Mouse (Mus musculus): ENCODE results near the gene Wnt3a. TPM values are rescaled to one million over a fixed set of nuclear protein-coding genes. Genes with fewer than 3 reads are reported as not detected.
A peak's percentile ranks its signal among the peaks of the same experiment; 100 is the strongest.

Gene Wnt3a
- polyA plus RNA-seq, 1 experiment from 2014 or later = not detected

DNA sequence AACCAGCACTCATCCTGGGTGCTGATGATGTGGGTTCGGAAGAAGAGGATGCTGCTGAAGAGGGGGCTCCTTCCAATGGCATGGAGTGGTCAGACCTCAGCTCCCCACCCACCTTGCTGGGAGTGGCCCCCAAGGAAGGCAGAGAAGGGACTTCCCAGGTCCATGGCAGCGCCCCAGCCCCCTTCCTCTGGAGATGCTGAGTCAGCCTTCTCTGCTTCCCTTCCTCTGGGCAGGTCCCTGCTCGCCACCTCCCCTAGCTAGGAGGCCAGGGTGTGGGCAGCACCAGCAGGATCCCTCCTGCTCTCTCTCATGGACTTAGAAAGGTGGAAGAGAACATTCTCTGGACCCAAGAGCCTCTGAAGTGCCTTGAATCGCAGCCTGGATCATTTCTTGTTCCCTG, 12.5 kb downstream of the Wnt3a start:
- ATAC-seq = no peak
- no peak overlapping the region for H3K4me3 ChIP-seq (ENCODE audit: low read depth, low read length)

DNA sequence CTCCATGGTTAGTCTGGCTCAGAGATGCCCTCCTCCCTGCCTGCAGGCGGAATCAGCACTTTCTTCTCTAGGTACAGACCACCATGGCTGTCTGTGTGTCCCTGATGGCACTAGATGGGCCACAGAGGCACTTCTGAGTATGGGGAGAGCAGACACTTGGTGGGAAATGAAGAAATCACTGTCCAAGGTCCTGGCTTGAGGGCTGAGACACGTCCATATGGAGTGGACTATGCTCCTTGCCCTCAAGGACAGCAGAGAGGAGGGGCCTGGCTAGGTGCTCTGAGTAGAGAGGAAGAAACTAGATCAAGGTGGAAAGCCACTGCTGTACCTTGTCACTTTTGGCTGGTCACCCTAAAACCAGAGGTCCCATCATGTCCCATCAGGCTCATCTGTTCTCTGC, 13.7 kb downstream of the Wnt3a start:
- Histone ChIP-seq H3K4me2 (replicated peaks; ENCODE audit: low read depth) (no peak overlapping the region), H3K36me3 (ENCODE audit: control insufficient read depth, insufficient read depth) (no peaks in the 10 kb centered on the region), H3K27ac (ENCODE audit: low read depth, low read length) (no peak overlapping the region), H3K4me3 (ENCODE audit: low read depth, low read length) (no peak overlapping the region), H3K9ac (ENCODE audit: low read depth, low read length) (no peak overlapping the region), H3K4me1 (replicated peaks; ENCODE audit: control insufficient read depth, insufficient read depth, low read length) (no peaks in the 10 kb centered on the region), H3K27me3 (replicated peaks; ENCODE audit: control insufficient read depth, insufficient read depth, low read length) (peaks cover 19% of the 10 kb centered on the region; the same call in 1 of the 2 replicates), H3K9me3 (ENCODE audit: control insufficient read depth) (no peaks in the 10 kb centered on the region)
- peak; percentile 66; the same call in 1 of the 2 replicates for ATAC-seq
- WGBS = 13% methylated on average over 2 of the region's 2 CpGs
- TF ChIP-seq CTCF (IDR thresholded peaks at IDR 0.05; ENCODE audit: low read depth) = no peak

More for the DNA sequence above, 12.5 kb downstream of the Wnt3a start:
- 68% methylated on average over 4 of the region's 4 CpGs for WGBS
- H3K27ac ChIP-seq (ENCODE audit: low read depth, low read length) = no peak overlapping the region
- no peak for TF ChIP-seq CTCF (IDR thresholded peaks at IDR 0.05; ENCODE audit: low read depth)
- no peak overlapping the region for H3K4me2 ChIP-seq (replicated peaks; ENCODE audit: low read depth)
- H3K4me1 ChIP-seq (replicated peaks; ENCODE audit: control insufficient read depth, insufficient read depth, low read length) = no peaks in the 10 kb centered on the region
- no peaks in the 10 kb centered on the region for H3K9me3 ChIP-seq (ENCODE audit: control insufficient read depth)
- no peaks in the 10 kb centered on the region for H3K36me3 ChIP-seq (ENCODE audit: control insufficient read depth, insufficient read depth)
- no peak overlapping the region for H3K9ac ChIP-seq (ENCODE audit: low read depth, low read length)
- peaks cover 23% of the 10 kb centered on the region for H3K27me3 ChIP-seq (replicated peaks; ENCODE audit: control insufficient read depth, insufficient read depth, low read length)

DNA sequence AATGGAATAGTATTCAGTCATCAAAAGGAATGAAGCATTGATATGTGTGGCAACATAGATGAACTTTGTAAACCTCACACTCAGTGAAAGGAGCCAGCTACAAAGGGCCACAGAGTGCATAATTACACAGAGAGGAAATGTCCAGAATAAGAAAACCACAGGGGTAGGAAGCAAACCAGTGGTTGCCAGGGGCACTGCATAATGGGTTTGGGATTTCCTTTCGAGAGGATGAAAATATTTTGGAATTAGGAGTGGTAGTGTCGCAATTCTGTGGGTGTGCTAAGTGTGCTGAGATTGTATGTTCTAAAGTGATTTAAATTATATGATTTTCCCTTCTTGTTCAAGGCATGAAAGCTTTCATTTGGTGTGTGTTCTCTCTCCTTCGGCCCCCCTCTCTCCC, 16.4 kb downstream of the Wnt3a start:
- H3K27me3 ChIP-seq (replicated peaks; ENCODE audit: control insufficient read depth, insufficient read depth, low read length) = peaks cover 7% of the 10 kb centered on the region; the same call in 1 of the 2 replicates

DNA sequence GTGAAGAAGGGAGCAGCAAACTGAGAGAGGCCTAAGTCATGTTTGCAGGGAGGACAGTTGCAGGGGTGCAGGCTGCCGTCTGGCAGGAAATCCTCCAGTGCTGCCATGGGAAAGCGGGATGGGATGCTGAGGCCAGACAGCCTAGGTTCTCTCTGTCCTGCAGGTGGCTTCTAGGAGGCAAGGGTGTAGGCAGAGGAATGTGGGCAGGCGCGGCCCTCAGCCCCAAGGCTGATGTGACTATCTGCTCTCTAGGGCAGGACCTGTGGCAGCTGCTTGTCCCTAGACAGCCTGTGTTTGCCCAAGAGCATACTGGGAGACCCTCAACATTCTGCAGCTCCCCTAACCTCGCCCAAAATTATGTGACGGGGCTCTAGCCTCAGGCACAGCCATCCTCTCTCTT, 23.8 kb downstream of the Wnt3a start:
- WGBS = 26% methylated on average over 6 of the region's 6 CpGs
- H3K9ac ChIP-seq (ENCODE audit: low read depth, low read length) = no peak overlapping the region
- H3K36me3 ChIP-seq (ENCODE audit: control insufficient read depth, insufficient read depth) = no peaks in the 10 kb centered on the region
- H3K27ac ChIP-seq (ENCODE audit: low read depth, low read length) = no peak overlapping the region
- H3K4me2 ChIP-seq (replicated peaks; ENCODE audit: low read depth) = no peak overlapping the region
- no peak overlapping the region for H3K4me3 ChIP-seq (ENCODE audit: low read depth, low read length)
- TF ChIP-seq CTCF (IDR thresholded peaks at IDR 0.05; ENCODE audit: low read depth) = no peak
- no peak for ATAC-seq
- H3K4me1 ChIP-seq (replicated peaks; ENCODE audit: control insufficient read depth, insufficient read depth, low read length) = 0 out of 2 replicates have a peak, but pooled peaks cover 5% of the 10 kb centered on the region
- H3K9me3 ChIP-seq (ENCODE audit: control insufficient read depth) = no peaks in the 10 kb centered on the region
- peaks cover 31% of the 10 kb centered on the region for H3K27me3 ChIP-seq (replicated peaks; ENCODE audit: control insufficient read depth, insufficient read depth, low read length)

More for the DNA sequence above, 16.4 kb downstream of the Wnt3a start:
- H3K4me2 ChIP-seq (replicated peaks; ENCODE audit: low read depth) = no peak overlapping the region
- no peak overlapping the region for H3K27ac ChIP-seq (ENCODE audit: low read depth, low read length)
- no peak overlapping the region for H3K9ac ChIP-seq (ENCODE audit: low read depth, low read length)
- H3K4me1 ChIP-seq (replicated peaks; ENCODE audit: control insufficient read depth, insufficient read depth, low read length) = no peaks in the 10 kb centered on the region
- H3K36me3 ChIP-seq (ENCODE audit: control insufficient read depth, insufficient read depth) = no peaks in the 10 kb centered on the region
- TF ChIP-seq CTCF (IDR thresholded peaks at IDR 0.05; ENCODE audit: low read depth) = no peak
- no peak for ATAC-seq
- no peaks in the 10 kb centered on the region for H3K9me3 ChIP-seq (ENCODE audit: control insufficient read depth)
- H3K4me3 ChIP-seq (ENCODE audit: low read depth, low read length) = no peak overlapping the region
- WGBS = 77% methylated on average over 3 of the region's 3 CpGs

DNA sequence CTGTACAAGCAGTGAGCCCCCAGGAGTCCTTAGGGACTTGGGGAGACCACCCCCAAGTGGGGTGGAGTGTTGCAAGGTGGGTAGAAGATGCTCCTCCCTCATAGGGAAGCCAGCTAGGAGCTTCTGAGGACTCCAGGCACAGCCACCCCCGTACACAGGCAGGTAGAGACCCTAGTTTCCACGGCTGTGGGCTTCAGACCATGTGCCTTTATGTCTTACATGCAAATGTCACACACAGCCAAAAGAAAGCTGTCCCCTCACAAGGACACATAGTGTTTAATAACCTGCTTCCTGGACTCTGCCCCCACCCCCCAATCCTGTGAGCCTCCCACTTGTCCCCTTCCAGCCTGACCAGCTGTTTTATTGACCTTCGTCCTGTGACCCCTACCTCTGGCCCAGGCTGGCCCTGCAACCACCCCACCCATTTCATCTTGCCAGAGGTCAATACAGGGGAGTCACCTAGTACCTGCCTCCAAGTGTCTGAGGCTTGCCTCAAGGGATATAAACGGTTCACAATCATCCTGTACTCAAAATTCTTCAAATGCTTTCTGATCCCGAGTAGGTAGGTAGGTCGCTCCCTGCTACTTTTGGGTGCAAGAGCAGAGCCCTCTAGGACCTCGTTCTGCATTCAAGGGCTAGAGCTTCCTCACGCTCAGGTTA, 25.3 kb downstream of the Wnt3a start:
- H3K4me3 ChIP-seq (ENCODE audit: low read depth, low read length) = no peak overlapping the region
- no peak overlapping the region for H3K4me2 ChIP-seq (replicated peaks; ENCODE audit: low read depth)
- no peaks in the 10 kb centered on the region for H3K9me3 ChIP-seq (ENCODE audit: control insufficient read depth)
- ATAC-seq = no peak
- 0 out of 2 replicates have a peak, but pooled peaks cover 12% of the 10 kb centered on the region for H3K4me1 ChIP-seq (replicated peaks; ENCODE audit: control insufficient read depth, insufficient read depth, low read length)
- no peak overlapping the region for H3K9ac ChIP-seq (ENCODE audit: low read depth, low read length)
- H3K36me3 ChIP-seq (ENCODE audit: control insufficient read depth, insufficient read depth) = no peaks in the 10 kb centered on the region
- WGBS = 64% methylated on average over 8 of the region's 8 CpGs
- no peak for TF ChIP-seq CTCF (IDR thresholded peaks at IDR 0.05; ENCODE audit: low read depth)
- H3K27ac ChIP-seq (ENCODE audit: low read depth, low read length) = no peak overlapping the region
- H3K27me3 ChIP-seq (replicated peaks; ENCODE audit: control insufficient read depth, insufficient read depth, low read length) = peaks cover 31% of the 10 kb centered on the region

DNA sequence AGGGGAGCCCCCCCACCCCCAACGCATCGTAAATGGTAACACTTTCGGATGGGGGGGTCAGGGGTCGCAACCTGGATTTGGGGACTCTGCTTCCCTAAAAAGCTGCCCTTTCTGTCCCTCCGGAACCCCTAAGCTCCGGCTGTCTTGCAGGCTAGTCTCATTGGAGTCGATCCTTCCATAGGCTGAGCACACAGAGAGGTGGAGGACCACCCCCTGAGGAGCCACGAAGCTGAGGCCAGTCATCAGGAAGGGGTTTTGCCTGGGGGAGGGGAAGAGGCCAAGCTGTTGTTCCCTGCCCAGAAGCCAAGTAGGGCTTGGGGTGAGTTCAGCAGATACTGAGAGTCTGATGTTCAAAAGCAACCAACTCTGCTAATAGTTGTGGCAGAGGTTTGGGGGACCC, 26.0 kb downstream of the Wnt3a start:
- Histone ChIP-seq H3K9me3 (ENCODE audit: control insufficient read depth) (no peaks in the 10 kb centered on the region), H3K4me2 (replicated peaks; ENCODE audit: low read depth) (peak overlapping the region; percentile 96), H3K27me3 (replicated peaks; ENCODE audit: control insufficient read depth, insufficient read depth, low read length) (peaks cover 31% of the 10 kb centered on the region), H3K36me3 (ENCODE audit: control insufficient read depth, insufficient read depth) (no peaks in the 10 kb centered on the region), H3K27ac (ENCODE audit: low read depth, low read length) (no peak overlapping the region), H3K4me1 (replicated peaks; ENCODE audit: control insufficient read depth, insufficient read depth, low read length) (0 out of 2 replicates have a peak, but pooled peaks cover 13% of the 10 kb centered on the region), H3K9ac (ENCODE audit: low read depth, low read length) (peak overlapping the region; percentile 50; the same call in 1 of the 2 replicates), H3K4me3 (ENCODE audit: low read depth, low read length) (peak overlapping the region; percentile 54)
- no peak for ATAC-seq
- 12% methylated on average over 8 of the region's 8 CpGs for WGBS
- no peak for TF ChIP-seq CTCF (IDR thresholded peaks at IDR 0.05; ENCODE audit: low read depth)
